Mouse (Mus musculus) MEL (cell line): ENCODE results near the gene Isoc2a.

Source experiments
- BHLHE40 ChIP-seq: IDR thresholded peaks from 2 replicates; pipeline ENCODE4 v1.6.1; 2012; ENCODE audit warnings: low read depth, mild to moderate bottlenecking, inconsistent platforms, low read length, improper control_type of control experiment, borderline replicate concordance
- CTCF ChIP-seq, 3 experiments: IDR thresholded peaks in 2 of 3; conservative IDR thresholded peaks in 1 of 3; 2 replicates each; pipeline ENCODE4 v1.5.1; 2011 to 2012; ENCODE audit warnings: low read length in 3 of 3, low read depth in 2 of 3, mild to moderate bottlenecking in 2 of 3, improper control_type of control experiment in 1 of 3, inconsistent platforms in 1 of 3, mixed read lengths in 1 of 3, moderate library complexity in 1 of 3; ENCODE audit not compliant: control insufficient read depth in 1 of 3, insufficient read depth in 1 of 3, poor library complexity in 1 of 3, severe bottlenecking in 1 of 3
- ELF1 ChIP-seq: IDR thresholded peaks from 2 replicates; pipeline ENCODE4 v1.6.1; 2014; ENCODE audit warnings: low read depth, mild to moderate bottlenecking, inconsistent platforms, low read length, improper control_type of control experiment, moderate library complexity
- EP300 ChIP-seq, 2 experiments: IDR thresholded peaks; 2 replicates each; pipeline ENCODE4 v1.6.1; 2011; ENCODE audit warnings: improper control_type of control experiment in 2 of 2, low read length in 2 of 2, low read depth in 1 of 2, mild to moderate bottlenecking in 1 of 2
- POLR2A ChIP-seq, 2 experiments: IDR thresholded peaks; 2 replicates each; pipeline ENCODE4 v1.6.1; 2011 to 2012; ENCODE audit warnings: low read length in 2 of 2, mild to moderate bottlenecking in 2 of 2, control low read depth in 1 of 2, improper control_type of control experiment in 1 of 2, low read depth in 1 of 2, moderate library complexity in 1 of 2; ENCODE audit not compliant: control insufficient read depth in 1 of 2, insufficient read depth in 1 of 2, poor library complexity in 1 of 2
- TAL1 ChIP-seq: IDR thresholded peaks from 2 replicates; pipeline ENCODE4 v1.6.1; 2012; ENCODE audit warnings: mild to moderate bottlenecking, inconsistent platforms, low read length, moderate library complexity, mixed read lengths
- TCF12 ChIP-seq: IDR thresholded peaks from 2 replicates; pipeline ENCODE4 v1.6.1; 2014; ENCODE audit warnings: low read depth, mild to moderate bottlenecking, inconsistent platforms, low read length, improper control_type of control experiment, moderate library complexity

DNA sequence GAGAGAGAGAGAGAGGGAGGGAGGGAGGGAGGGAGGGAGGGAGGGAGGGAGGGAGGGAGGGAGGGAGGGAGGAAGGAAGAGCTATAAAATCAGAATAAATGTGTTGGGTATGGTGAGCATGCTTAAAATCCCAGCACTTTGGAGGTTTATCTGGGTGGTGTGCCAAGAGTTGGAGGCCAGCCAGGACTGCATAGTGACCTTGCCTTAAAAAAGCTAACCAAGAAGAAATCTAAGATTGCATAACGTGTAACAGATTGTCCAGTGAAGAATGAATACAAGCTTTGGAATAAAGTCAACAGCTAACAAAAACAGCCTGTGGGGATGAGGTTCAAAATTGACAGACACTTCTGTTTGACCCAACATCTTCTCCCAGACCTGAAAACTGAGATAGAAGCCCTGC lies 13.9 kb upstream of the Isoc2a start:
- TF ChIP-seq CTCF (IDR thresholded peaks at IDR 0.05 in 2 of 3, conservative IDR thresholded peaks at IDR 0.05 in 1 of 3; ENCODE audit: control insufficient read depth in 1 of 3, insufficient read depth in 1 of 3, low read depth in 2 of 3, low read length in 3 of 3, poor library complexity in 1 of 3, severe bottlenecking in 1 of 3): no peak
- TF ChIP-seq TAL1: no peak
- TF ChIP-seq POLR2A (IDR thresholded peaks at IDR 0.05; ENCODE audit: control insufficient read depth in 1 of 2, insufficient read depth in 1 of 2, low read depth in 1 of 2, low read length in 2 of 2, poor library complexity in 1 of 2): no peak
- TF ChIP-seq TCF12: no peak
- no peak for TF ChIP-seq BHLHE40
- no peak for TF ChIP-seq ELF1
- TF ChIP-seq EP300 (IDR thresholded peaks at IDR 0.05; ENCODE audit: low read depth in 1 of 2, low read length in 2 of 2): no peak
